Mouse (Mus musculus) lung, adult 2 months (tissue): ENCODE data around the gene Cdkn2aip. TPM values are rescaled to one million over a fixed set of nuclear protein-coding genes. Genes with fewer than 3 reads are reported as not detected.

ENCODE experiments used
- DNase-seq: peaks from one replicate; pipeline ENCODE4 v3.0.0; 2022
- H3K4me1 ChIP-seq: fragments of 200-500 bp; 2 replicates; pipeline ENCODE4 v1.6.1; 2011; ENCODE audit warnings: low read length; ENCODE audit not compliant: control insufficient read depth, insufficient read depth
- H3K4me3 ChIP-seq: fragments of 200-500 bp; replicated peaks from 2 replicates; pipeline ENCODE3; 2011; ENCODE audit warnings: low read depth, mild to moderate bottlenecking, control low read depth, low read length; ENCODE audit errors: extremely low read depth
- CTCF ChIP-seq: fragments of 200-500 bp; IDR thresholded peaks from 2 replicates; pipeline ENCODE4 v1.5.1; 2011; ENCODE audit warnings: mild to moderate bottlenecking, low read length, control low read depth; ENCODE audit not compliant: insufficient read depth
- POLR2A ChIP-seq: fragments of 200-500 bp; IDR thresholded peaks from 2 replicates; pipeline ENCODE4 v1.6.1; 2011; ENCODE audit warnings: low read depth, mild to moderate bottlenecking, control low read depth, low read length, borderline replicate concordance; ENCODE audit errors: extremely low read depth
- WGBS: fragments of 180-500 bp; shearing (Covaris S2); methylation state at CpG from one replicate; pipeline ENCODE4 v1.1.7; 2018; 5-methylcytosine and 5-hydroxymethylcytosine counted together
- polyA plus RNA-seq: library from polyadenylated mRNA; depleted of rRNA; stranded (reverse); fragments of >200 nt; gene quantifications from 2 replicates; pipeline ENCODE4 v1.2.3, GENCODE M21; 2012

Cdkn2aip gene
- polyA plus RNA-seq, 1 experiment = 9.6 TPM

DNA sequence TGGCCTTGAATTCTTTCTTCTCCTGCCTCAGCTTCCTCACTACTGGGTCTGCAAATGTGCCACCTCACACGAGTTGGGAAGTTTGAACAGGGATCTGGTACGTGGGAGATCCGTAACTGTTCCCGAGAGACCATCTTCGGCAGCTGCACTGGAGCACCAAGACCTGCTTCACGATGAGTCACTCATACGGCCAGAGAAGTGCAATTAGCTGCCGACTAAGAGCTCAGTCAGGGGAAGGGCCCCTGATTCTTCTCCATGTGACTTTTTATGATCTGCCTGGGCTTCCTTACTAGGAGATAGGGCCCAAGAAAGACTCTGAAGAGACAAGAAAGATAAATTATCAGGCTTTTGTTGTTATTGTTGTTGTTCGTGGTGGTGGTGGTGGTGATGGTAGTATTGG is 31.1 kb upstream of the Cdkn2aip start:
- TF ChIP-seq POLR2A (no peak), CTCF (no peak)

GRCm38 (mm10) chr8:47743419-47743818 is 29.7 kb upstream of the Cdkn2aip start:
- 9% methylated on average over 11 of the region's 11 CpGs for WGBS
- DNase-seq = peak; percentile 84
- Histone ChIP-seq H3K4me1 (no peaks in the 10 kb centered on the region), H3K4me3 (no peak overlapping the region)
- no peak for TF ChIP-seq POLR2A
- TF ChIP-seq CTCF = peak; percentile 85

More for the DNA sequence above, 31.1 kb upstream of the Cdkn2aip start:
- no peak overlapping the region for H3K4me3 ChIP-seq
- H3K4me1 ChIP-seq = no peaks in the 10 kb centered on the region
- 67% methylated on average over 9 of the region's 9 CpGs for WGBS
- no peak for DNase-seq

- 30% methylated on average over 8 of the region's 8 CpGs for WGBS
- H3K4me3 ChIP-seq = no peak overlapping the region
- no peaks in the 10 kb centered on the region for H3K4me1 ChIP-seq
- no peak for TF ChIP-seq CTCF
- DNase-seq = no peak
Observed at GRCm38 (mm10) chr8:47742992-47743391, 29.3 kb upstream of the Cdkn2aip start.

DNA sequence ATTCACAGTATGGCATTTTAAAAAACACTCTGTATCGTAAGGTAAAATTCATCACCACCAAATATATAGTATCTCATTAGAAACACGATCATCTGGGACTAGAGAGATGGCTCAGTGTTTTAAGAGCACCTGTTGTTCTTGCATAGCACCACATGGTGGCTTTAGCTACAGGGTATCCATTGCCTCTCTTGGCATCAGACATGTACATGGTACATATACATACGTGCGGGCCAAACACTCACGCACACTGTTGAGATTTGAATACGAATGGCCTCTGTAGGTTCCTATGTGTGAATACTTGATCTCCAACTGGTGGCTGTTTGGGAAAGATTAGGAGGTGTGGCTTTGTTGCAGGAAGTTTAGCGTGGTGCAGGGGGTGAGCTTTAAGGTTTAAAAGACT is 28.6 kb upstream of the Cdkn2aip start:
- no peak for DNase-seq
- H3K4me3 ChIP-seq = no peak overlapping the region
- H3K4me1 ChIP-seq = no peaks in the 10 kb centered on the region
- TF ChIP-seq POLR2A (no peak), CTCF (no peak)
- WGBS = 79% methylated on average over 7 of the region's 7 CpGs

GRCm38 (mm10) chr8:47737120-47737519 is 23.4 kb upstream of the Cdkn2aip start:
- DNase-seq = no peak
- WGBS = 54% methylated on average over 7 of the region's 7 CpGs
- TF ChIP-seq POLR2A (no peak), CTCF (no peak)
- no peaks in the 10 kb centered on the region for H3K4me1 ChIP-seq
- H3K4me3 ChIP-seq = no peak overlapping the region

GRCm38 (mm10) chr8:47729324-47729723 is 15.6 kb upstream of the Cdkn2aip start:
- DNase-seq = no peak
- H3K4me1 ChIP-seq = no peaks in the 10 kb centered on the region
- WGBS = 73% methylated on average over 7 of the region's 7 CpGs
- TF ChIP-seq CTCF (no peak), POLR2A (no peak)
- H3K4me3 ChIP-seq = no peak overlapping the region

DNA sequence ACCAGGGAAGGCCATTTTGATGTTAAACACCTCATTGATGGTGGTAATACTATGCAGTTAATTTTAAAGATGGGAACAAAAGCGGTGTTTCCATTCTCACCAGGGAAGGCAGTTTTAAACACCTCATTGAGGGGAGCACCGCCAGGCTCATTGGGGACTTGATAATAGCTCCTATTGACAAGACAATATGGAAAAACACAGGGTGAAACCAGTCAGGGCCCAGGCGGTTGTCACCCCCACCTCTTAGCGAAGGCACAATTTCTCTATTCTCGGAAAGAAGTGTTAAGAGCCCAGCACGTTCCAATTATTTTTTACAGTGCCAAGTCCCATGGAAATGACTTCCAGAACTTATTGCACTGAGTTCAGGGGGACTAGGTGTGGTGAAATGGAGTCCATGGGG is 13.2 kb upstream of the Cdkn2aip start:
- TF ChIP-seq CTCF (no peak), POLR2A (no peak)
- no peak overlapping the region for H3K4me3 ChIP-seq
- no peaks in the 10 kb centered on the region for H3K4me1 ChIP-seq
- WGBS = 58% methylated on average over 6 of the region's 6 CpGs
- DNase-seq = no peak

DNA sequence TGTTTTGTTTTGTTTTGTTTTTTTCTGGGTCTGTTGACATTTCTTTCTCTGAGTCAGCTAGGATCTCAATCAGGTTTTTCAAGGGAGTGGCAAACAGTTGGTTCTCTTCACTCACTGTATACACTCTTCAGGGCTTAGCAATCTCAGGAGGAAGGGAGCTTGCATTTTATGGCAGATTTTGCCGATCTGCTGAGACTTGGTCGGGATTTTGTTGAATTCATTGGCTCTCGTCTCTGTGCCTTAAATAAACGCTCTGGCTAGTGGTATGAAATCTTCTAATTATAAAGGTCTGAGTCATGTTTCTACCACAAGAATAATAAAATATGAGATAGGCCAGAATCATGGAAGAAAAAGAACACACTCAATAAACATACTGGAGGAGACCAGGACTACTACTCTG is 7.9 kb upstream of the Cdkn2aip start:
- TF ChIP-seq CTCF (no peak), POLR2A (no peak)
- WGBS = 44% methylated on average over 4 of the region's 4 CpGs

DNA sequence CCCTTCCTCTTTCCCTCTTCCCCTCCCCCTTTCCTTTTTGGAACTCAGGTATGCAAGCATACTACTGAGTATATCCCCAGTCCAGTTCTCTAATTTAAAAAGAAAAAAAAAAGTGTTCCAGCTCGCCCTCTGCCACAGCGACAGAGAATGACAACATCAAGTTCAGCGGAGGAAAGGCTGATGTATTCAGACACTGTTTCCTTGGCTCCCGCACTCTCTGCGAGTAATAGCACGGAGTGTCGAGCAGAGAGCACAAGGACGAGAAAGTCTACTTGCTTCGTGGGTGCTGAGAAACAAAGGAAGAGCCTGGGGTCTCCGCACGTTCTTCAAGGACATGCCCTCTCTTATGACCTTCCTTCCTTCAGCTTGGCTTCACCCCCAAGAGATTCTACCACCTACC is 4.9 kb upstream of the Cdkn2aip start:
- no peak for TF ChIP-seq CTCF
- no peak for TF ChIP-seq POLR2A
- 23% methylated on average over 11 of the region's 11 CpGs for WGBS
- Histone ChIP-seq H3K4me1 (no peaks in the 10 kb centered on the region), H3K4me3 (no peak overlapping the region)
- DNase-seq = no peak

More for the DNA sequence above, 7.9 kb upstream of the Cdkn2aip start:
- Histone ChIP-seq H3K4me3 (no peak overlapping the region), H3K4me1 (no peaks in the 10 kb centered on the region)
- no peak for DNase-seq

DNA sequence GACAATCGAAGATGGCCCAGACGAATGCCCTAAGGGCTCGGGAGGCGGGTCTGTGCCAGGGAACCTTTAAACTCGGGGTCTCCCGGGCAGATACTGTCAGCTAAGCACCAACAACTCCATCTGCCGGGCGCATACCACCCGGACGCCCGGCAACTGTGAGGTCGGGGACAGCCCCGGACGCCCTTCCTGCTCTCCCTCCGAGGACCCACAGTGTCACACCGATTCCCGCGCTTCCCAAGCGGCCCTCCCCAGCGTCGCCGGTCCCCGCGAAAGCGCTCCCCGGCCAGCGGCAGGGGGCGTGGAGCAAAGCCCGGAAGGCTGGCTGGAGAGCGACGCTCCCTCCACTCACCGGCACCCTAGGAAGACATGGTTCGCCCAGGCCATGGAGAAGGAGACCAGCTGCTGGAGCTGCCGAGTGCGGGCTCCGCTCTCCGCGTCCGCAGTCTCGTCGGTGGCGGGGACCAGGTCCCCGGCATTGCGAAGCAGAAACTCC is 515 bp downstream of the Cdkn2aip start:
- peak overlapping the region; percentile 93 for H3K4me3 ChIP-seq
- peaks cover 3% of the 10 kb centered on the region; the same call in 1 of the 2 replicates for H3K4me1 ChIP-seq
- under 1% methylated on average over 44 of the region's 44 CpGs for WGBS
- no peak for DNase-seq
- TF ChIP-seq POLR2A = no peak
- no peak for TF ChIP-seq CTCF
